Mouse (Mus musculus): ENCODE measurements around the gene Odf2.

DNA sequence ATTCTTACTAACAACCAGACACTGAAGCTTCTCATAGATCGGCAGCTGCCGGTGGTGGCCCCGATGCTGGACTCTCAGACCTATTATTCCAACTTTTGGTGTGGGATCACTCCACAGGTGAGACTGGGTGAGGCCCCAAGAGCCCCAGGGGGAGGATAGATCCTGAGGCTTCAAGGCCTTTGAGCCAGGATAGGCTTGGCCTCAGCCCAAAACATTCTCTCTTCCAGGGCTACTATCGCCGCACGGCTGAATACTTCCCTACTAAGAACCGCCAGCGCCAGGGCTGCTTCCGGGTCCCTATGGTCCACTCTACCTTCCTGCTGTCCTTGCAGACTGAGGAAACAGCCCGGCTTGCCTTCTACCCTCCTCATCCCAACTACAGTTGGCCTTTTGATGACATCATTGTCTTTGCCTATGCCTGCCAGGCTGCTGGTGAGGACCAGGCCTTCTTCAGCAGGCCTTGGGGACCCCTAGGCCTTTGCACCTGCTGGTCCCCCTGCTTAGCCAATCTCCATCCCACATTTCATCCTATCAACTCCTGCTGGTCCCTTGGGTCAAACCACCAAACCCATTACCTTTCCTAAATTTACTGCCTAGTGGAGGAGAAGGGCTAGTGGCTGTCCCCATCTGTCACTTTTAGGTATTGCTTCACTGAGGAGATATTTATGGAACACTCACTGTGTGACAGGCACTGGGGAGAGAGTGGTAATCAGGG is 16.3 kb upstream of the Odf2 start:
- TF ChIP-seq SMC3 (IDR thresholded peaks at IDR 0.05; ENCODE audit: low read depth, low read length) (no peak), CHD1 (IDR thresholded peaks at IDR 0.05; ENCODE audit: low read depth, low read length) (no peak), EP300 (IDR thresholded peaks at IDR 0.05; ENCODE audit: low read length) (no peak), TCF12 (IDR thresholded peaks at IDR 0.05; ENCODE audit: low read depth, low read length) (no peak), E2F4 (IDR thresholded peaks at IDR 0.05; ENCODE audit: insufficient replicate concordance, low read depth, low read length) (no peak), HCFC1 (IDR thresholded peaks at IDR 0.05; ENCODE audit: low read depth, low read length) (no peak), POLR2A (IDR thresholded peaks at IDR 0.05; ENCODE audit: low read depth, low read length) (no peak), BHLHE40 (IDR thresholded peaks at IDR 0.05; ENCODE audit: low read depth, low read length) (no peak)

Data from CH12.LX (cell line).